Mouse (Mus musculus) myocyte (in vitro differentiated cells): Measurements from ENCODE around the gene Agbl3.
A peak's percentile ranks its signal among the peaks of the same experiment; 100 is the strongest.

Experiments used
- E2F4 ChIP-seq: IDR thresholded peaks from one replicate; pipeline ENCODE4 v1.6.1; 2011; ENCODE audit warnings: mild to moderate bottlenecking, control low read depth, moderate library complexity; ENCODE audit not compliant: insufficient read depth
- MAX ChIP-seq: IDR thresholded peaks from one replicate; pipeline ENCODE4 v1.6.1; 2011; ENCODE audit warnings: low read depth, mild to moderate bottlenecking, control low read depth
- MYOD1 ChIP-seq, 3 experiments: IDR thresholded peaks; one replicate each; pipeline ENCODE4 v1.6.1; 2011; ENCODE audit warnings: control low read depth in 2 of 3, low read depth in 2 of 3, mild to moderate bottlenecking in 2 of 3, moderate library complexity in 1 of 3; ENCODE audit not compliant: insufficient read length in 2 of 3, control insufficient read depth in 1 of 3
- MYOG ChIP-seq, 3 experiments: IDR thresholded peaks; one replicate each; pipeline ENCODE4 v1.6.1; 2011; ENCODE audit warnings: control low read depth in 2 of 3, low read depth in 2 of 3, mild to moderate bottlenecking in 2 of 3; ENCODE audit not compliant: insufficient read length in 2 of 3, control insufficient read depth in 1 of 3, insufficient read depth in 1 of 3
- POLR2A ChIP-seq: IDR thresholded peaks from one replicate; pipeline ENCODE4 v1.6.1; 2011; ENCODE audit warnings: low read depth, mild to moderate bottlenecking, control low read depth, moderate library complexity; ENCODE audit not compliant: insufficient read length
- POLR2AphosphoS2 ChIP-seq: IDR thresholded peaks from one replicate; pipeline ENCODE4 v1.6.1; 2011; ENCODE audit warnings: low read depth, control low read depth; ENCODE audit not compliant: insufficient read length
- REST ChIP-seq: IDR thresholded peaks from one replicate; pipeline ENCODE4 v1.6.1; 2011; ENCODE audit warnings: mild to moderate bottlenecking, control low read depth, moderate library complexity; ENCODE audit not compliant: insufficient read depth, insufficient read length
- SRF ChIP-seq: IDR thresholded peaks from one replicate; pipeline ENCODE4 v1.6.1; 2011; ENCODE audit warnings: low read depth; ENCODE audit not compliant: control insufficient read depth, insufficient read length
- TCF12 ChIP-seq: IDR thresholded peaks from one replicate; pipeline ENCODE4 v1.6.1; 2011; ENCODE audit warnings: mild to moderate bottlenecking, control low read depth; ENCODE audit not compliant: poor library complexity, insufficient read depth, severe bottlenecking
- TCF3 ChIP-seq: IDR thresholded peaks from one replicate; pipeline ENCODE4 v1.6.1; 2011; ENCODE audit warnings: low read depth, control low read depth; ENCODE audit not compliant: insufficient read length
- USF1 ChIP-seq: IDR thresholded peaks from one replicate; pipeline ENCODE4 v1.6.1; 2011; ENCODE audit warnings: low read depth, mild to moderate bottlenecking, control low read depth, moderate library complexity

DNA sequence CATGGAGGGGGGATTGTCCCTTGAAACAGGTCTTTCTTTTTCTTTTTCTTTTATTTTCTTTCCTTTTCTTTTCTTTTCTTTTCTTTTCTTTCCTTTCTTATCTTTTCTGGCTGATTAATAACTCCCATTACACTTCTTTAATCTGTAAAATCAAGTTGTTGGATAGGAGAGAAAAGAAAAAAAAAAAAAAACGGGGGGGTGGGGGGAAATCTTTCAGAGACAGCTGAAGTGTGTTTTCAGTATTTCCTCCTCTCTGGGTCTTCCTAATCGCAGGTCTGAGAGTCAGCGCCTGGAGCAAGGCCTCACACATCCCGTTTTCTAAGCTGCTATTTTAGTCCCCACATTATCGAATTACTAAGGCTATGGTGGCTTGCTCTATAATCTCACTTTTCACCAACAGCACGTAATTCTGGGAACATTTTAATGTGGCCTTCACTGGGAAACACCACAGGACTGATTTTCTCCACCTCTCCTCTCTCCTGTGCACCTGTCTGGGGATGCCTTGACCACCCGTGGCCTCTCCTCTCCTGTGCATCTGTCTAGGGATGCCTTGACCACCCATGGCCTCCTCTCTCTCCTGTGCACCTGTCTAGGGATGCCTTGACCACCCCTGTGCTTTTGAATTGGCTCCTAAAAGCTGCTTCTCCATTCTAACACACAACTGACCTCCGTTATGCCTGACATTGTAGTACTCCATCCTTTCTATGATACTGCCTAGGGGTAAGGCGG, 83.7 kb downstream of the Agbl3 start:
- TF ChIP-seq POLR2A (no peak), MYOD1 (IDR thresholded peaks at IDR 0.05; ENCODE audit: control insufficient read depth in 1 of 3, insufficient read length in 2 of 3, low read depth in 2 of 3) (peak in 2 of 3 experiments; percentile 23 to 61), MAX (no peak), USF1 (no peak), REST (no peak), TCF12 (no peak), POLR2AphosphoS2 (no peak), MYOG (IDR thresholded peaks at IDR 0.05; ENCODE audit: control insufficient read depth in 1 of 3, insufficient read depth in 1 of 3, insufficient read length in 2 of 3, low read depth in 2 of 3) (peak in 2 of 3 experiments; percentile 5 to 51), E2F4 (no peak), TCF3 (no peak), SRF (no peak)
